In the genomic region with DNA sequence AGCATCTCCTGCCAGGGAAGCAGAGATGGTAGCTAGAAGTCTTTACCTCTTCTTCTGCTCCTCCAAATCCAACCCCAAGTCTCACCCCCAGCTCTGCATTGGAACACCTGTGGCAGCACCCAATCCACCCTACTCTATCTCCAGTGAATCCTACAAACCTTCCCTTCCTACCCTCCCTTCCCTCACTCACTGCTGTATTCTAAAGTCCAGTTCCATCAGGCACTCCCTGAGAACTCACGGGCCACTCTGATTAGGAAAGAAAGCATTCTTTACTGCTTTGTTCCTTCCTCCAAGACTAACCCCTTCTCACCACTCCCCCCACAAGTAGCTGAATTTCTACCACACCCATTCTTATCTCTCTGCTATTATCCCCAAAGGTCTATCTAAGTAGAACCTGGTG, we compare ENCODE assay signal across 16 mouse cellular contexts.
"Had no signal": no experiment of that assay in that cellular context is flagged by ENCODE, and none has a peak within 500 bp of the region (broad histone marks: within the 10 kb centered on the region; RNA-seq: fewer than 3 reads in every experiment).

No protein-coding gene starts in this region.

- H3K4me3 ChIP-seq: heart, embryonic 10.5 days; heart, embryonic 12.5 days; heart, embryonic 13.5 days; heart, embryonic 15.5 days; hindbrain, embryonic 10.5 days; hindbrain, embryonic 12.5 days; hindbrain, embryonic 13.5 days; hindbrain, embryonic 15.5 days; layer of hippocampus, adult 2 months; left cerebral cortex, adult 2 months had no signal

- H3K4me1 ChIP-seq: heart, embryonic 10.5 days; heart, embryonic 12.5 days; heart, embryonic 13.5 days; heart, embryonic 15.5 days; hindbrain, embryonic 10.5 days; hindbrain, embryonic 12.5 days; hindbrain, embryonic 13.5 days; hindbrain, embryonic 15.5 days had no signal

- H3K9ac ChIP-seq: heart, embryonic 12.5 days; heart, embryonic 13.5 days; heart, embryonic 15.5 days; hindbrain, embryonic 12.5 days; hindbrain, embryonic 13.5 days; hindbrain, embryonic 14.5 days; hindbrain, embryonic 15.5 days had no signal

- ATAC-seq: hindbrain, embryonic 16.5 days; hindbrain, postnatal 0 days; inflammation-experienced regulatory T-cells, adult 6 months had no signal

- H3K4me2 ChIP-seq: heart, embryonic 11.5 days; heart, embryonic 12.5 days; heart, embryonic 13.5 days; heart, embryonic 15.5 days; hindbrain, embryonic 12.5 days; hindbrain, embryonic 13.5 days; hindbrain, embryonic 14.5 days; hindbrain, embryonic 15.5 days had no signal

- H3K27ac ChIP-seq: heart, embryonic 10.5 days; heart, embryonic 13.5 days; heart, embryonic 15.5 days; hindbrain, embryonic 10.5 days; hindbrain, embryonic 12.5 days; hindbrain, embryonic 13.5 days; hindbrain, embryonic 14.5 days; hindbrain, embryonic 15.5 days; hindbrain, postnatal 0 days; kidney, postnatal 0 days; layer of hippocampus, adult 2 months; left cerebral cortex, adult 2 months had no signal

- H3K27me3 ChIP-seq: heart, embryonic 12.5 days; heart, embryonic 13.5 days; heart, embryonic 15.5 days; hindbrain, embryonic 12.5 days; hindbrain, embryonic 13.5 days; hindbrain, embryonic 15.5 days had no signal

- H3K9me3 ChIP-seq: heart, embryonic 10.5 days; heart, embryonic 12.5 days; heart, embryonic 13.5 days; heart, embryonic 15.5 days; hindbrain, embryonic 10.5 days; hindbrain, embryonic 12.5 days; hindbrain, embryonic 13.5 days; hindbrain, embryonic 15.5 days had no signal

- H3K36me3 ChIP-seq: heart, embryonic 10.5 days; heart, embryonic 12.5 days; heart, embryonic 13.5 days; heart, embryonic 15.5 days; hindbrain, embryonic 10.5 days; hindbrain, embryonic 12.5 days; hindbrain, embryonic 13.5 days; hindbrain, embryonic 15.5 days had no signal
